Mouse (Mus musculus) spleen, postnatal 14 days (tissue): ENCODE results near the gene Accsl.

Experiments used
- DNase-seq, 2 experiments: peaks; one replicate each; pipeline ENCODE4 v3.0.0; 2021 to 2022; ENCODE audit warnings: low spot score in 2 of 2

Gene Accsl

DNA sequence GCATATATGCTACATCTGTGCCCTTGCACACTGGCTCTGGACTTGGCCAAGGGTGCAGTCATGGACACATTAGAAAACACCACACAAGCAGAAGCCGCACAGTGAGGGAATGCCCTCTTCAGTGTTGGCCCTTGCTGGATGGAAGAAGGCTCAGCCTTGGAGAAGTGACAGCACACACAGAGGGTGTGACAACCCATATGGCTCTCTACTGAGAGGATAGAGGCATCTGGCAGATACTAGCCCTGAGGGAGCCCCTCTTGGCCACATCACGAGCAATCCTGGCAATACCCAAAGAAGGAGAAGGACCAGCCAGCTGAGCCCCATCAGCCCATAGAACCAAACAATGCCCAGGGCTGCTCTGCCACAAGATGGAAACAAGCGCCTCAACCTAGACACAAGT lies 5.6 kb upstream of the Accsl start:
- DNase-seq = no peak

DNA sequence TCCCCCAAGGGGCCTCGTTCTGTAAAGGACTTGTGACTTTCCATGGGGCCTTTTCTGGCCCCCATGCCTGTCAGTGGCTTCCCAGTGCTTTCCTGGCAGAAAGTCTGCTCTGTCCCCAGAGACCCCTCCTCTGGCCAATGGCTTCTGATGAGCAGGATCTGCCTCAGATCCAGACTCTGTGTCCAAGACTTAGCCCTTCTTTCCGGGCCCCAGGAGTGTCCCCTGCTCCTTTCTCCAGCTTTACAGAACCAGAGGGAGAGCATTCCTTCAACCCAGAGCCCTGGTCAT lies 5.2 kb upstream of the Accsl start:
- no peak for DNase-seq

DNA sequence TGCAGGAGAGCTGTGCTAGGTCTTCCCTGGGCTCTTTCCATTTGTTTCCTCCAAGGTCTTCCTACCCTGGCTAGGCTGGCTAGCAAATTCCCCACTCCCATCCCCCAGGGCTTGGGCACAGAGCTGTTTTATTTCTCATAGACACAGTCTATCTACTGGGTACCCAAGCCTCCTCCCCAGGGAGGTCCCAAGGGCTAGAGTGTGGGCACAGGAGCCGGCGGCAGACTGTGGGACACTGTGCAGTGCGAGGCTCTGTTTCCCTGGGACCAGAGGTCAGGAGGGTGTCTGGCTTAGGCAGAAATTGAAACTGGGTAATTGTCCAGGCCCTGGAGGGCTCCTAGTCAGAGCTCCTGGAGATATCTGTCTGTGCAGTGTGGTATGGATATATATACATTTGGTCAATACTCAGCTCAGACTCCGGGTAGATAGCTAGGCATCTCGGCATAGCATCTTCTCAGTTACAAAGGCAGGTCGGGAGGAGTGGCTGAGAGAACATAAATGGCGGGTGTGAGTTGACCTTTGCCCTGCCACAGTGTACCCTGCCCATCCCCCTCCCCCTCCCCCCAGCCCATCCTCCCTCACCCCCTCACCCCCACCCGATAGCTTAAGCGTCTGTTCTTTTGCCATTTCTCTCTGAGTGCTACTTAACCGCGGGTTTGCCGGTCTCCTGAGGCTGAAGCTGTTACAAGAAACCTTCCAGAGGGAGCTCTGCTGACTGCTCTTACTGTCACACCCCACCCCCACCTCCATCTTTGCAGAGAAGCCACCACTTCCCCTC lies 4.7 kb upstream of the Accsl start:
- no peak for DNase-seq

DNA sequence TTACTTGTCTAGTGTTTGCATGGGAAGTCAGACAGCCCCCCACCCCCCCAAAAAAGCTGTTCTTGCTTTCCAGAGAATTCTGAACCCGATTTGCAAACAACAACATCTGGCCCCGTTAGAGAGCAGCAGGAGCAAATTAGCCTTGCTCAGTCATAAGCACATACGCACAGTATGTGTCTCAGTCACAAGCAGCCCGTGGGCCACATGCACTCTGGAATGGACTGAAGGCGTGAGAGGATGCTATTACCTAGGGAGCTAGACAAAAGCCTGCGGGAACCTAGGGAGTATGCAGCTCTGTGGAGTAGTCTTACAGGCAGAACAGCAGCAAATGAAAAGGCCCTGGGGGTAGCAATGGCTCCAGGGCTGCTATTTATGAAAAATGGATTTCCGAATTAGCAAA lies 3.3 kb upstream of the Accsl start:
- no peak for DNase-seq

DNA sequence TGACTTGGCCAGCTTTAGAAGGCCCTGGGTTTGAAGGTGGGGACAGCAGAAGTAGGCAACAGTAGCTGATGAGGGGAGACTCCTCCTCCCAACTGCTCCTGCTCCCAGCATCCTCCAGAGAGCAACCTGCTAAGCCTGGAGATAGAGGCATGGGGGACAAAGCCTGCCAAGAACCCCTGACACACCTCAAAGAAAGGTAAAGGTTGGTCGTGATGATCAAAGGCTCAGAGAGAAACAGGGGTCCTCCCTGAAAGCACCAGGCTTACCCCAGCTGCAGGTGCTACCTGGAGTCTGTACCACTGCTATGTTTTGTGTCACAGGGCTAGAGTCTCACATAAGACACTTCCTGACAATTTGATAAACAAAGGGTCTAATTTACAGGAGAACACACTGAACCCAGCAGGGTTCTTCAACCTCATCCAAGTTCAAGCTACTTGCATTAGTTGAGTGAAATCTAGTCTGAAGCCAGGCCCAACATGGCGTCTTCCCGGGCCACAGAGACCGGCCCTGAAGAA lies 2.5 kb upstream of the Accsl start:
- no peak for DNase-seq

DNA sequence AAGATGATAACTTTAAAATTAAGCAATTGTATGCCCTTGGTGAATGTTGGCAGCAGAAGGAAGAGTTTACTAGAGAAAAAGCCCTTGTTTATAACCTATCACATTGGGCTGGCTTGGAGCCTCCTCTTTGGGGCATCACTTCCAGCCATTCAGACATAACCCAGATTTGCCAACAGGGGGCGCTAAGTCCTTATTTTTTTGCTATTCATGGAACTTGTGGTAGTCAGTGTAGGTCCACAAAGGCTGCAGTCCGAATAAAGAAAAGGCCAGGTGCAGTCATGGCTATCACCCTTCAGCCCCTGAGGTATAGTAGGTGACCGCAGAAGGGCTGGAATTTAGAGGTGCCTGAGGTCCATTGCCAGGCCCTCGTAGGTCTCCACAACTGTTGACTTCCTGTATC lies 1.9 kb upstream of the Accsl start:
- DNase-seq = peak in 1 of 2 experiments; percentile 28

DNA sequence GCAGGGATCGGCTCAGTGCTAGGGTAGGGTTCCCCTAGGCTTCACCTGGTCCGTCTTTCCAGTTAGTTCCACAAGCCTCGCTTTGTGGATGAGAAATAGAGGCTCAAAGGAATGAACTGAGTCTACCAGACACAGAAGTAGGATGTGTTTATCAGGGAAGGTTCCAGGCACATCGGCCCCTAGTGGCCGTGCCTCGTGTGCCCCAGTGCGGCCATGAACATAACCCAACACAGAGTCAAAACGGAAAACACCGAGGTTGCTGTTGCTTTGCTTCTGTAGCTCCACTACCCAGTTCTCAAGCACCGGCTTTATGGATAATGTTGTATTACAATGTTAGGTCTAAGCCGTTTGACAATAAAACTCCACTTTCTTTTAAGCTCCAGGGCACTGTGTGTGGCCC lies 391 bp downstream of the Accsl start:
- DNase-seq = no peak

DNA sequence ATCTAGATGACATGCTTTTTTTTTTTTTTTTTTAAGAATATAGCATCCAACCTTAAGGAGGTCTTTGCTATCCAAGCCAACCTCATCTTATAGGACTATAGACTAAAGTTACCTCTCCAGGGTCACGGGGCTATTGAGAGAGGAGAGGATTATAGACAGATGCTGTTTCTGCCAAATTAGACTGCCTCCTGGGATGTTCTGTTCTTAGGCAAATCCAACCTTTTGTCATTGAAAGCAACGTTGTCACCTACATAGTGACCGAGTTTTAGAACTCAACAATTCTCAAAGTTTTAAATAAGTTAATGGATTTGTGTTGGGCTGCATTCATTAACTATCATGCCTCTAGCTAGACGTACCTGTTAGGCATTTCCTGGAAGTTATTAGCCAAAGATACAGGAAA lies 5.7 kb downstream of the Accsl start:
- no peak for DNase-seq

DNA sequence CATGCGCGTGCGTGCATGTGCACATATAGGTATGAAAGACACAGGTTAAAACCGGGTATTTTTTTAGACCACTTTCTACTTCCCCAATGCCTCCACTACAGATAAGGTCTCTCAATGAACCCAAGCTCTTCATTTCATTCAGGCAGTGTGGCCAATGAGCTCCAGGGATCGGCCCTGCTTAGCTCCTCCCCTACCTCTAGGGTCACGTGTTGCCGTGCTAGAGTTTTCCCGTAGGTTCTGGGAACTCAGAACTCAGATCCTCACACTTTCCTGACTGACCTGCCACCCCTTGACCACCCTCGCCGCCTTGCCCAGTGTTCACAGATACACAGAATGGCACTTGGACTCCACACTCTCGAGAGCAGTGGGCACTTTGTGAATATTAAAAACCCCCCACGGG lies 10.1 kb downstream of the Accsl start:
- no peak for DNase-seq

DNA sequence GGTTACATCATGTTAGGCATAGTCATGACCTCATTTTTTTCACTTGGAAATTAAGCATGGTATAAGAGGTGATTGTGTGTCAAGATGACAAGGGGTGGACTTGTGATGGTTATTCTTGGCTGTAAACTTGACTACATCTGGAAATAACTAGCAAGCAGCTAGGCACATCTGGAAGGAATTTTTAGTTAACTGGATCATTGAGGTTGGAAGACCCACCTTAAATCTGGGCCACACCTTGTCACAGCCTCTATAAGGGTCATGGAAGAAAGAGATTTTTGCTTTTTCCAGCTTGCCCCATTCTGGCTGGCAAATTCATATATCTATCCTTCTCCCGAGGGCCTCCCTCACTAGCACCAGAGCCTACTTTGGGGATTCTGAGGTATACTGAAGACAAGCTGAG lies 17.7 kb downstream of the Accsl start:
- DNase-seq = no peak

DNA sequence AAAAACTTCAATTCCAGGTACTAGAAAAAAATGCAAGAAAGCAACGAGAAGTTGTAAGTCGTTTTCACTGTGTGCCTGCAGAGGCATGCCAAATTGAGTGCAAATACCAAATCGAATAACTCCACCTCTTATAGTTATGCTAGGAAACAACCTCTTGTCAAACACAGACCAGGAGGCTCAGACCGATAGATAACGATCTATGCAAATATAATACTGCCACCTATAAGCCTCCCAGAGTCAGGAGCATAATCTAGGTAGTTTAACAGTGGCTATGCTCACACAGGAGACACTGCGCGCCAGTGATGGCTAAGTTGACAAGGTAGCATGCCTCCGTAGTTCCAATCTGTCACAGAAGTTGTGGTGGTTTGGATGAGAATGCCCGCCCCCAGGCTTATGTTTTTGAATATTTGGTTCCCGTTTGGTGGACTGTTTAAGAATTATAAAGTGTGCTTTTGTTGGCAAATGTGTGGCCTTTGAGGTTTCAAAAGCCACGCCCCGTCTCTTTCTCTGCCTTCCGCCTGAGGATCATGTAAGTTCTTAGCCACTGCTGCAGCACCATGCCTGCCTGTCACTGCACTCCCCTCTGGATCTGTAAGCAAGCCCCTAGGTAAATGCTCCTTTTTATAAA lies 18.5 kb downstream of the Accsl start:
- no peak for DNase-seq

DNA sequence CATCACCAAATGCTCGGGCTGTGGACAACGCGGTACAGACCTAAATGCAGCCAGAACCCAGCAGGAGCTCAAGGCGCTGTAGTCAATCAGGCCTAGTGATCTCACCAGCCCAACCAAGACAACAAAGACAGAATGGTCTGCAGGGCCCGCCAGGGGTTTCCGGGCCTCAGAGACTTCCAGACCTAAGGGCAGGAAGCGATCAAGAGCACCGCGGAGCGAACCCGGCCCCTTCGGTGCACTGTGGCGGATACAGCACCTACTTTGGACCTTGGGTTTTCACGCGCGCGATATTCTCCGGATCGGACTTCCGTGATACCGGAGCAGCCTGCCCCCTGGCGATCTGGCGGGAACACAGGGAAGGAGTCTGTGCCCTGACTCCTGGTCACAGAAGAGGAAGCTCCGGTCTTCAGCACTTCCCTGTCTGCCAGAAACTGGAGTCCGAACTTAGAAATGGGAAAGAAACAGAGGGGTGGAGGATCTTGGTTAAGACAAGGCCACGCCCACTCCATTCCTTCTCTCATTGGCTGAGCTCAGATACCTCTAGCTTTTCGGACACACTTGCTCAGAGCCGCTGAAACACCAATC lies 19.4 kb downstream of the Accsl start, which contains the start of gene Accs:
Gene Accs, minus strand, starts transcription at position 439 of the 585 bp plus-strand sequence.
- DNase-seq = peak; percentile 21 to 28

DNA sequence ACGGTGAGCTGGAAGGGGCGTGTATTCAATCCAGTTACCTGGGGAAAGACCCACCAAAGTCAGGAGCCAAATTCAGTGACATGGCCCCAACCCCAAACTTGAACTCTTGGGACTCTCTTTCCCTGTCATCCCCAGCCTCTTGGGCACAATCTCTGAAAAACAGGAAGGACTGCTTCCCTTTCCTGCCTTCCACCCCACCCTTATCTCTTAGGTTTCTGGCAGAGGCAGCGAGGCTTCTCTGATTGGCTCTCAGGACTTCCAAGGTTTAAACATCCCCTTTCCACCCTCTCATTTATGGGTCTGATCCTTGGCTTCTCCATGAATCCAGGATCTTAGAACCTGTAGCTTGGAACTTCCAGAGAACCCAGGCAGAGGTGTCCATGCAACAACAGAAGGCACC lies 27.6 kb downstream of the Accsl start:
- DNase-seq = no peak

DNA sequence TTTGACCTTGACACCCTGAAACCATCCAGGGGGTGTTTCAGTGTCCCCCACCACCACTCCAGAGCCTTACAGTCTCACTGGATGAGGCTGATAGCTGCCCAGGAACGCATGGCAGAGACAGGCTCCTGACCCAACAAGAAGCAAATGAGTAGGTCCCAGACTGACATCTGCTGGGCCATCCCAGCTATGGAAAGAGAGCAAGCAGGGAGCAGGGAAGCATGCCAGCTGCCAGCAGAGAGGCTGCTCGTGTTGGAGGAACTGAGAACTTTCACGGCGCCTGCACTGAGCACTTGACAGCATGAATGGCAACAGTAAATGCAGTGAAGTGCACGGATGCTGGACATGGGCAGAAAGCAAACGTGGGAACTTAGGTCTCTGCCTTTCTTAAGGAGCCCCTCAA lies 28.8 kb downstream of the Accsl start:
- no peak for DNase-seq

DNA sequence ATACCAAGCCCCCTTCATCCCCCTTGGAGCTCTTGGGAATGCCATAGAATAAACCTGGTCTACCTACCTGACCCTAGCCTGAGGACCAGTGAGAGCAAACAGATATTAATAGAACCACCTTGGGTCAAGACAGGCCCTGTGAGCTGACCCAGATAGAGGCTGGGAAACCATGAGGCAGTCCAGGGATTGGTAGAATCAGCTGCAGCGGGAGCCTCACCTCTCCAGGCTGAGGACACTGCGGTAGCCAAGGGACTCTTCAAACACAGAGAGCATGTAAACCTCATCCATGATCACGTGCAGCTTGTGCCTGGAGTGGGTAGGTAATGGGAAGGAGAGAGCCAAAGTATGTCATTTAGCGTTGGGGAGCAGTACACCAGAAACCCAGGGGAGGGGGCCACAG lies 30.0 kb downstream of the Accsl start:
- DNase-seq = no peak

DNA sequence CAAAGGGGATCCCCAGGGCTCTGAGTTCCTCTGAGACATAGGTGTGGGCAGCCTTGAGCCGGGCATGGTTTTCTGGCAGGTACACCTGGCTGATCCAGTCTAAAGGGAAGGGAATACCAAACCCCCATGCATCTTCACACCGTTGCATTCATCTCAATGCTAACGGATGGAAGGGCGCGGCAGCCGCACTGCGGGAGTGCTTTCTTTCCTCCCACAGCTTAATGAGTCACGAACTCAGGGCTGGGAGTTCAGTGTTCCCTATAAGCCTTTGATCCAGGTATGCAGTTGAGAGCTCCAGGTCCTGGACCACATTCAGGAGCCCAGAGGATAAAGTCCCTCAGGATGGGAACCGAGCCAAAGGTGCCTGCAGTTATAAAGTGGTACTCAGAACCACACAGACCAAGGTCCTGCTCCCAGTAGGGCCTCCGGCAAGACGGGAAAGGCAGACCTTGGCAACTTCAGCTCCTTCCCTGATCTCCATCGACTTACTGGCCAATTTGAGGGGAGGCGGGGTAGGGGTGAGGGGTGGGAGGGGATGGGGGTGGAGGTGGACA lies 32.6 kb downstream of the Accsl start:
- no peak for DNase-seq

DNA sequence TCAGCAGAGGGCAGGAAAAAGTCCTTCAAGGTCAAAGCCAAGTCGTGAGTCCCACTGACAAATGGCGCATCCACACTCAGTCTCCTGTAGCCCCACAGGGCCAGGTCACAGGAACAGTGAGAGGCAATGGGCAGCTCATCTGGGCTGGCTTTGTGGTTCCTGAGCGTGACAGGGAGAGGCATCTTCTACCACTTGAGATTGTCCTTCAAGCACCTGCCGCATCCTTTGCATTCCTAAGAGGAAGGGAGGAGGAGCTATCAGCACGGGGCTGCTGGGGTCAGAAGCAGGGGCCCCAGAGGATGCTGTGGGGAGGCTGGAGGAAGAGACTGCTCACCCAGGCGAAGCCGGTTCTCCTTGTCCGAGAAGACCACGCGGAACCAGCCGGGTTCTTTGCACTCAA lies 33.4 kb downstream of the Accsl start:
- no peak for DNase-seq

DNA sequence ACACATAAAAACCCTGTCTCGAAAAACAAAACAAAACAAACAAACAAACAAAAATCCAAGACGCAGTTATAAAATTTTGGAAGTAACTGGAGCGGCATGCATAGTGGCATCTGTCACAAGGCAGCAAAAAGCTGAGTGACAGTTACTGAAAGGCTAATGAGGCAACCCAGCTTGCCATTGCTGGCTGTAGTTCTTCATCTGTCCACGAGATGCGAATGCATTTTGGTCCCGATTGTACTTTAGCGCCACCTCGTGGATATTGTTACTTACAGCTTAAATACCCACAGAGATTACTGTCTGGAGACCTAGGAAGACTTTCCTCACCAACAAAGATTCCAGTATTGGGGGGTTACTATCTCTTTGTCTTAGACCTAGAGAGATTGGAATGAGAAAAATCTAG lies 45.4 kb downstream of the Accsl start:
- DNase-seq = peak in 1 of 2 experiments; percentile 68

DNA sequence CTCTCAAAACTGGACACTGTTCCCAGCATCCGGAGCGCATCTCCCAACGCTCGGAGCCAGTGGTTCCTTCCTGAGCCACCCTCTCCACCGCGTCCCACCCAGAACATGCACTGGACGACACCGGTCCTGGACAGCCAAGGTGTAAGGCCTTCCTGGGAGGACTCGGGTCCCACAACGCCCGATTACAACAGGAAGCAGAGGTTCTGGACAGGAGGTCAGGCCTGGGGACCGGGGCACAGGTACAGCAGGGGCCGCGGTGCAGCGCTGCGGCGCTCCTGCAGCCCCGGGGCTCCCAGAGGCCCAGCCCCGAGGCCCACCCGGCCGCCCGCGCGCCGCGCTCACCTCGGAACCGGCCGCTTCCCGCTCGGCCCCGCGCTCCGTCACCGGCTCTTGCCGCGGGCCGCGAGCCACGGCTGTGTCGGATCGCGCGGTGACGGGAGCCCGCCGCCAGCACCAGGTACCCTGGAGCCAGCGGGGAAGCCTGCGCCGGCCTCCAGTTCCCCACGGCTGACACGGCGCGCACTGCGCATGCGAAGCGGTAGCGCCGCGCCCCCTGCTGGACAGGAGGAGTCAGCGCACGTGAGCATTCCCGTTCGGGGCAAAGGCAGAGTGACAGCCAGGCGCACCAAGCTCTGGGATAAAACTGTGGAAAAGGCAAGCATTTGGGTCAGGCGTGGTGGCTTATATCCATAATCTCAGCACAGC lies 46.8 kb downstream of the Accsl start, which contains the start of gene Ext2:
Gene Ext2, minus strand, starts transcription at position 524 of the 705 bp plus-strand sequence.
- peak; percentile 73 to 88 for DNase-seq

DNA sequence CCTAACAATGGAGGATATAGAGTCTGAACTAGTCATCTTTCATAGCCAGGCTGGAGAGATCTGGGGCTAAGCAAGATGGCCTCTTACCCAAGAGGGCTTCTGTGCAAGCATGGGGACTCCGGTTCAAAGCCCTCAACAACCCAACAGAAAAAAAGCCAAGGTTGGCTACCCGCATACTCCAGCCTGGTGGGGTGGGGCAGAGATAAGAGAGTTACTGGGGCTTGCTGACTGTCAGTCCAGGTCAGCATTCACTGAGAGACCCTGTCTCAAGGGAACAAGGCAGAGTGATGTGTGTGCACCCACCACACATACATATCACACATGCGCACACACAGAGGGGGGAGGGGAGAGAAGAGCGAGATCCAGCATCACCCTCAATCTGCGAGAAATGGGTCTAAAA lies 51.2 kb downstream of the Accsl start:
- no peak for DNase-seq

DNA sequence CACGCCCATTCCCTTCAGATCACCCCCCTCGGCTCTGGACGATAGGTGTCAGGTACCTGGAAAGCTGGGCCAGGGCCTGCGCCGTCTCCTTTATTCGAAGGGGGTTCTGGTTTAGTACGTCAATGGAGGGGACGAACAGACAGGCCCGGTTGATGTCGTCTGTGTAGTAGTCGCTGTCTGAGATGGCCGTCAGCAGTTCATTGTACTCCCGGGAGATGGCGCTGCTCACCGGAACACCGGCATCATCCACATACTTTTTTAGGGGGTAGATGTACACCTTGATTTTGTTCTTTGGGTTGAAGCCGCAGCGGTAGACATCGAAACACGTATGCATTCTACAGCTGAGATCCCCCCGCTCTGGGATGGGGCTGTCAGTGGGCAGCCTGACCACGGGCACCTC lies 55.6 kb downstream of the Accsl start:
- DNase-seq = no peak

DNA sequence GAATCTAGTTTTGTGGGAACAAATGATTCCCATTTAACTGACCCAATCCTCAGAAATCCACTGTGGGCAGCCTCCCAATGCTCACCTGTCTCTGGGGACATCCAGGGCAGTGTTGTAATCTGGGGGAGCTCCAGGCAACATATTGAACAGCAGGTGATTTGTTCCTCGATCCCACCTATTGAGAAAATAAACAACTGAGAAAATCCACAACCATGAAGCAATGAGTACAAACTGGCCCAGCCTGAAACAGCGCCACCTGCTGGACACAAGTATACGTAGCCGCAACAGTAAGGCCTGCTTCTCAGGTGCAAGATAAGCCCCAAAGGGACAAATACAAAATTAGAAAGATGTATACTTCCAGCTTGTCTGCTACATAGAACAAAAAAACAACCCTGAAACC lies 57.1 kb downstream of the Accsl start:
- peak; percentile 24 to 56 for DNase-seq
